Mouse (Mus musculus) heart, postnatal 0 days (tissue): ENCODE measurements at regions not wholly inside any gene's neighbourhood (a gene's known extent, or its start where the extent isn't known, plus 50 kb on each side); places are given as distances from the start of the nearest gene placed in this dataset.

Experiments used
- CTCF ChIP-seq: IDR thresholded peaks from 2 replicates; pipeline ENCODE4 v1.5.1; 2016; ENCODE audit warnings: antibody characterized with exemption, control low read depth, low read depth
- EP300 ChIP-seq: IDR thresholded peaks from 2 replicates; pipeline ENCODE4 v1.6.1; 2016; ENCODE audit warnings: antibody characterized with exemption, low read depth

- TF ChIP-seq CTCF (no peak), EP300 (no peak)
Observed at GRCm38 (mm10) chr13:7429271-7429670, 773.4 kb upstream of the Adarb2 start.
